ENCODE assay signal across 13 mouse cellular contexts in the genomic region with DNA sequence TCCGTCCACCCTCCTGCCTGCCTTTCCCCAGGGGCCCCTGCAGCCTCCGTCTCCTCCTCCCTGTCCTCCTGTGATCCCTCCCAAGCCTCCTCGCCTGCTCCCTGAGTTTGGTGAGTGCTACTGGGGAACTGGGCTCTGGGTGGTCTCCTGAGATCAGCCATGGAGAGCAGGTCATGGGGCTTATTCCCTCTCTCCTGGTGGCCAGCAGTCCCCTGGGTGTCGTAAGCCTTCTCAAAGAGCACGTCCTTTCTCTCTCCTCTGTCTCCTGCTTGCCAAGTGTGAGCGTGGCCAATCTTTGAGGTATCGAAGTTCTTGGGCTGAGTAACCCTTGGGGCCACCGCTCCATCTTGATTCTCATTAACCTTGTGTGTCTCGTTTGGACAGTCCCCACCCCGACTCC. TPM values are rescaled to one million over a fixed set of nuclear protein-coding genes. Genes with fewer than 3 reads are reported as not detected.
DNase-seq lines count a peak whose midpoint lies in the region; ATAC-seq and TF ChIP-seq lines count a peak whose summit lies in the region.
"Had no signal": no experiment of that assay in that cellular context is flagged by ENCODE, and none has a peak within 500 bp of the region (broad histone marks: within the 10 kb centered on the region; RNA-seq: fewer than 3 reads in every experiment).

No protein-coding gene starts in this region.

- H3K9me3 ChIP-seq in heart, postnatal 0 days (replicated peaks; ENCODE audit: control insufficient read depth, low read length): no peaks in the 10 kb centered on the region
- no peaks in the 10 kb centered on the region for H3K9me3 ChIP-seq in megakaryocyte, embryonic 14.5 days
- no peaks in the 10 kb centered on the region for H3K9me3 ChIP-seq in intestine, embryonic 15.5 days
- H3K9me3 ChIP-seq in stomach, embryonic 15.5 days: no peaks in the 10 kb centered on the region
- H3K9me3 ChIP-seq: forebrain, embryonic 13.5 days; neural tube, embryonic 13.5 days had no signal

- peaks cover 30% of the 10 kb centered on the region for H3K36me3 ChIP-seq in heart, postnatal 0 days (replicated peaks; ENCODE audit: control insufficient read depth, insufficient read depth, low read length)
- H3K36me3 ChIP-seq in megakaryocyte, embryonic 14.5 days (replicated peaks; ENCODE audit: low read length): peaks cover 98% of the 10 kb centered on the region
- peaks cover 11% of the 10 kb centered on the region; the same call in 1 of the 2 replicates for H3K36me3 ChIP-seq in intestine, embryonic 15.5 days
- peaks cover 12% of the 10 kb centered on the region; the same call in 1 of the 2 replicates for H3K36me3 ChIP-seq in stomach, embryonic 15.5 days
- H3K36me3 ChIP-seq: neural tube, embryonic 13.5 days had no signal

- no peaks in the 10 kb centered on the region for H3K27me3 ChIP-seq in heart, postnatal 0 days (ENCODE audit: control insufficient read depth, insufficient read depth, low read length)
- no peaks in the 10 kb centered on the region for H3K27me3 ChIP-seq in megakaryocyte, embryonic 14.5 days (replicated peaks)
- H3K27me3 ChIP-seq in intestine, embryonic 15.5 days (replicated peaks): no peaks in the 10 kb centered on the region
- no peaks in the 10 kb centered on the region for H3K27me3 ChIP-seq in stomach, embryonic 15.5 days (replicated peaks)
- H3K27me3 ChIP-seq: neural tube, embryonic 13.5 days had no signal

- no peak overlapping the region for H3K9ac ChIP-seq in heart, postnatal 0 days (replicated peaks; ENCODE audit: low read depth, low read length)
- no peak overlapping the region for H3K9ac ChIP-seq in intestine, embryonic 15.5 days
- H3K9ac ChIP-seq in stomach, embryonic 15.5 days: no peak overlapping the region
- H3K9ac ChIP-seq: forebrain, embryonic 13.5 days; neural tube, embryonic 13.5 days had no signal

- peak overlapping the region; percentile 22; the same call in 1 of the 2 replicates for H3K4me2 ChIP-seq in heart, postnatal 0 days (ENCODE audit: low read depth, low read length)
- H3K4me2 ChIP-seq in intestine, embryonic 15.5 days (replicated peaks): peak overlapping the region; percentile 5; the same call in 1 of the 2 replicates
- peak overlapping the region; percentile 24 for H3K4me2 ChIP-seq in stomach, embryonic 15.5 days
- H3K4me2 ChIP-seq: forebrain, embryonic 13.5 days; neural tube, embryonic 13.5 days had no signal

- no peak for ATAC-seq in heart, postnatal 0 days (ENCODE audit: insufficient read depth, low read depth)
- ATAC-seq in megakaryocyte, adult 5-6 weeks (ENCODE audit: poor library complexity, severe bottlenecking): no peak
- no peak for ATAC-seq in intestine, embryonic 15.5 days
- ATAC-seq in stomach, embryonic 15.5 days (ENCODE audit: insufficient read depth, low FRiP score, low read depth): no peak
- ATAC-seq: forebrain, embryonic 13.5 days had no signal

- TF ChIP-seq CTCF in heart, postnatal 0 days (IDR thresholded peaks at IDR 0.05; ENCODE audit: low read depth): no peak

- H3K27ac ChIP-seq in heart, postnatal 0 days (ENCODE audit: low read depth): peak overlapping the region; percentile 43
- H3K27ac ChIP-seq in intestine, embryonic 15.5 days: peak overlapping the region; percentile 73
- H3K27ac ChIP-seq in stomach, embryonic 15.5 days: peak overlapping the region; percentile 78
- H3K27ac ChIP-seq: forebrain, embryonic 13.5 days; neural tube, embryonic 13.5 days had no signal

- H3K4me3 ChIP-seq in heart, postnatal 0 days (ENCODE audit: low read depth, low read length): no peak overlapping the region
- peak overlapping the region; percentile 89 for H3K4me3 ChIP-seq in megakaryocyte, embryonic 14.5 days (replicated peaks)
- no peak overlapping the region for H3K4me3 ChIP-seq in intestine, embryonic 15.5 days (replicated peaks)
- no peak overlapping the region for H3K4me3 ChIP-seq in stomach, embryonic 15.5 days (replicated peaks)
- H3K4me3 ChIP-seq: forebrain, embryonic 13.5 days; neural tube, embryonic 13.5 days had no signal

- 50% methylated on average over 10 of the region's 10 CpGs for WGBS in heart, postnatal 0 days
- WGBS in intestine, embryonic 15.5 days: 46% methylated on average over 10 of the region's 10 CpGs
- 37% methylated on average over 10 of the region's 10 CpGs for WGBS in stomach, embryonic 15.5 days

- TF ChIP-seq EP300 in heart, postnatal 0 days (IDR thresholded peaks at IDR 0.05; ENCODE audit: low read depth): no peak

- DNase-seq in heart, postnatal 0 days (ENCODE audit: low spot score): no peak
- DNase-seq in heart, postnatal 4 days: no peak
- no peak for DNase-seq in MN1 (ENCODE audit: low spot score)
- DNase-seq: right cerebral cortex, postnatal 25 days; thymus, adult 2 months had no signal

- H3K4me1 ChIP-seq in heart, postnatal 0 days (ENCODE audit: control insufficient read depth, insufficient read depth): peaks cover 16% of the 10 kb centered on the region
- H3K4me1 ChIP-seq in megakaryocyte, embryonic 14.5 days: peaks cover 99% of the 10 kb centered on the region
- peaks cover 33% of the 10 kb centered on the region for H3K4me1 ChIP-seq in intestine, embryonic 15.5 days (replicated peaks)
- peaks cover 30% of the 10 kb centered on the region for H3K4me1 ChIP-seq in stomach, embryonic 15.5 days
- H3K4me1 ChIP-seq: forebrain, embryonic 13.5 days; neural tube, embryonic 13.5 days had no signal

RNA-seq across cellular contexts. Expression of a gene that starts 25.8 kb away (rescaled TPM):
- total RNA-seq in heart, postnatal 0 days (2014; rRNA removed; ENCODE audit: low replicate concordance): 33.8 TPM in 1 of 2 replicates, not detected in the other
- polyA plus RNA-seq in heart, postnatal 0 days (2015; fragmentation: Nextera tagmentation; extraction: Ambion mirVana): 2.4 TPM in 1 of 2 replicates, not detected in the other
- total RNA-seq in heart, postnatal 4 days (2021): 1 to 10 TPM in 1 of 2 experiments, not detected in 1; 7.4 TPM
- polyA plus RNA-seq in megakaryocyte, embryonic 14.5 days (2012; ENCODE audit: insufficient read depth, low replicate concordance): 1.4 TPM in 1 of 2 replicates, not detected in the other
- 10.2 TPM in 1 of 2 replicates, not detected in the other for total RNA-seq in megakaryocyte, adult 5-6 weeks (2015)
- 35.6 TPM in 1 of 2 replicates, not detected in the other for total RNA-seq in megakaryocyte, adult 5-6 weeks (2017)
- polyA plus RNA-seq in intestine, embryonic 15.5 days (2015; fragmentation: Nextera tagmentation; extraction: Ambion mirVana): 3.5 and 5.7 TPM in 2 replicates
- 3.6 and 8.0 TPM in 2 replicates for polyA plus RNA-seq in stomach, embryonic 15.5 days (2015; fragmentation: Nextera tagmentation; extraction: Ambion mirVana)
- total RNA-seq: gastrocnemius, postnatal 4 days; megakaryocyte-erythroid progenitor cell, adult 5-6 weeks had no signal
- polyA plus RNA-seq: forebrain, embryonic 13.5 days; neural tube, embryonic 13.5 days; thymus, adult 2 months had no signal

RNA-seq across cellular contexts. Expression of a gene that starts 36.6 kb away (rescaled TPM):
- total RNA-seq in heart, postnatal 0 days (2014; rRNA removed; ENCODE audit: low replicate concordance): 4.7 and 35.2 TPM in 2 replicates
- polyA plus RNA-seq in heart, postnatal 0 days (2015; fragmentation: Nextera tagmentation; extraction: Ambion mirVana): 19.3 and 22.1 TPM in 2 replicates
- 10 to 100 TPM; 42.4 to 42.8 TPM for total RNA-seq in heart, postnatal 4 days (2021)
- polyA plus RNA-seq in megakaryocyte, embryonic 14.5 days (2012; ENCODE audit: insufficient read depth, low replicate concordance): 0.54 and 0.63 TPM in 2 replicates
- total RNA-seq in megakaryocyte, adult 5-6 weeks (2015): 35.4 and 37.5 TPM in 2 replicates
- 25.7 and 65.8 TPM in 2 replicates for total RNA-seq in megakaryocyte, adult 5-6 weeks (2017)
- polyA plus RNA-seq in intestine, embryonic 15.5 days (2015; fragmentation: Nextera tagmentation; extraction: Ambion mirVana): 15.4 and 16.6 TPM in 2 replicates
- 9.1 and 15.9 TPM in 2 replicates for polyA plus RNA-seq in stomach, embryonic 15.5 days (2015; fragmentation: Nextera tagmentation; extraction: Ambion mirVana)

RNA-seq across cellular contexts. Expression of a gene that starts 37.1 kb away (rescaled TPM):
- total RNA-seq in heart, postnatal 0 days (2014; rRNA removed; ENCODE audit: low replicate concordance): 36.2 and 101 TPM in 2 replicates
- polyA plus RNA-seq in heart, postnatal 0 days (2015; fragmentation: Nextera tagmentation; extraction: Ambion mirVana): 18.6 and 19.8 TPM in 2 replicates
- total RNA-seq in heart, postnatal 4 days (2021): 10 to 100 TPM; 44.5 to 44.8 TPM
- 143 and 148 TPM in 2 replicates for polyA plus RNA-seq in megakaryocyte, embryonic 14.5 days (2012; ENCODE audit: insufficient read depth, low replicate concordance)
- 141 and 152 TPM in 2 replicates for total RNA-seq in megakaryocyte, adult 5-6 weeks (2015)
- total RNA-seq in megakaryocyte, adult 5-6 weeks (2017): 211 and 245 TPM in 2 replicates
- 56.3 and 58.4 TPM in 2 replicates for polyA plus RNA-seq in intestine, embryonic 15.5 days (2015; fragmentation: Nextera tagmentation; extraction: Ambion mirVana)
- polyA plus RNA-seq in stomach, embryonic 15.5 days (2015; fragmentation: Nextera tagmentation; extraction: Ambion mirVana): 88.7 and 92.5 TPM in 2 replicates
